Mouse (Mus musculus): Measurements from ENCODE around the gene Zdhhc19.

GRCm38 (mm10) chr16:32608344-32608711 is 112.3 kb downstream of the Zdhhc19 start:
- TF ChIP-seq CTCF (IDR thresholded peaks at IDR 0.05; ENCODE audit: borderline replicate concordance, insufficient read depth, low read depth, low read length) = no peak
- no peak for TF ChIP-seq POLR2A (IDR thresholded peaks at IDR 0.05; ENCODE audit: borderline replicate concordance, insufficient read depth, low read length)

Measured in cerebellum, adult 2 months (tissue).